Mouse (Mus musculus) lung, postnatal 0 days (tissue): ENCODE results near the gene Pck1.

Source experiments
- CTCF ChIP-seq: IDR thresholded peaks from 2 replicates; pipeline ENCODE4 v1.5.1; 2016; ENCODE audit warnings: antibody characterized with exemption, mild to moderate bottlenecking
- EP300 ChIP-seq: IDR thresholded peaks from 2 replicates; pipeline ENCODE4 v1.6.1; 2016; ENCODE audit warnings: antibody characterized with exemption, mild to moderate bottlenecking, control low read depth

DNA sequence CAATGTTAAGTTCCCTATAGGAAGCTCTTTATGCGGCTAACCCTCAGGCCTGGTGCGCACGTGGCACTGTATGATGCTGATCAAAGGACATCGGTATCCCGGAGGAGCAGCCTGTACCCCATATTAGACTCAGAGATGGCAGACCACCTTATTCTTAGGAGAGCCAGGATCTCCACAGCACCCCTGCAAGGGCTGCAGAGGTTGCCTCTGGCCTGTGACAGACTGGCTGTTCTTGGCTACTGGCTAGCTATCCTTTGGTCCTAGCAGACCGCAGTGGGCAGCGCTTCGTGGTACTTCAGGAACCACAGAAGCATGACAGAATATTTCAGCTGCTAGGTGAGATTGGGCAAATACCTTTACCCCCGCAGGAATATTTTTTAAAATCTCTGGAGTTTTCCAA, 46.4 kb upstream of the Pck1 start:
- TF ChIP-seq CTCF: no peak
- TF ChIP-seq EP300: no peak
